Mouse (Mus musculus) heart, embryonic 15.5 days (tissue): ENCODE data around the gene Defb48. TPM values are rescaled to one million over a fixed set of nuclear protein-coding genes. Genes with fewer than 3 reads are reported as not detected.

Source experiments
- ATAC-seq: fragments of 200-750 bp; cut with Nextera tagmentation; replicated peaks from 2 replicates; pipeline ENCODE4 v1.8.0; 2017; ENCODE audit warnings: low read depth, moderate TSS enrichment; ENCODE audit not compliant: insufficient number of reproducible peaks, insufficient read depth, low FRiP score
- H3K27ac ChIP-seq: fragments of 300-500 bp; sonication (generic); 2 replicates; pipeline ENCODE4 v1.5.1; 2015; ENCODE audit warnings: mild to moderate bottlenecking, inconsistent platforms
- H3K27me3 ChIP-seq: fragments of 300-500 bp; sonication (generic); 2 replicates; pipeline ENCODE4 v1.6.1; 2015; ENCODE audit warnings: inconsistent platforms
- H3K36me3 ChIP-seq: fragments of 300-500 bp; sonication (generic); 2 replicates; pipeline ENCODE4 v1.6.1; 2015; ENCODE audit warnings: mild to moderate bottlenecking, inconsistent platforms
- H3K4me1 ChIP-seq: fragments of 300-500 bp; sonication (generic); replicated peaks from 2 replicates; pipeline ENCODE4 v1.6.1; 2015; ENCODE audit warnings: inconsistent platforms
- H3K4me2 ChIP-seq: fragments of 300-500 bp; sonication (generic); 2 replicates; pipeline ENCODE4 v1.6.1; 2015; ENCODE audit warnings: inconsistent platforms, mild to moderate bottlenecking, moderate library complexity
- H3K4me3 ChIP-seq: fragments of 300-500 bp; sonication (generic); 2 replicates; pipeline ENCODE4 v1.5.1; 2015; ENCODE audit warnings: mild to moderate bottlenecking, inconsistent platforms
- H3K9ac ChIP-seq: fragments of 300-500 bp; sonication (generic); 2 replicates; pipeline ENCODE4 v1.6.1; 2015; ENCODE audit warnings: mild to moderate bottlenecking, inconsistent platforms
- H3K9me3 ChIP-seq: fragments of 300-500 bp; sonication (generic); replicated peaks from 2 replicates; pipeline ENCODE4 v1.6.1; 2016; ENCODE audit warnings: inconsistent platforms
- WGBS: fragments of 180-500 bp; shearing (Covaris S2); methylation state at CpG from one replicate; pipeline ENCODE4 v1.1.7; 2015; ENCODE audit warnings: mixed read lengths; 5-methylcytosine and 5-hydroxymethylcytosine counted together
- polyA plus RNA-seq: library from polyadenylated mRNA; unstranded; fragments of >200 nt; fragmentation: Nextera tagmentation; extraction: Ambion mirVana; gene quantifications from 2 replicates; pipeline ENCODE4 v1.2.1, GENCODE M21; 2015

Defb48 gene
- polyA plus RNA-seq, 1 experiment from 2014 or later, result not detected

DNA sequence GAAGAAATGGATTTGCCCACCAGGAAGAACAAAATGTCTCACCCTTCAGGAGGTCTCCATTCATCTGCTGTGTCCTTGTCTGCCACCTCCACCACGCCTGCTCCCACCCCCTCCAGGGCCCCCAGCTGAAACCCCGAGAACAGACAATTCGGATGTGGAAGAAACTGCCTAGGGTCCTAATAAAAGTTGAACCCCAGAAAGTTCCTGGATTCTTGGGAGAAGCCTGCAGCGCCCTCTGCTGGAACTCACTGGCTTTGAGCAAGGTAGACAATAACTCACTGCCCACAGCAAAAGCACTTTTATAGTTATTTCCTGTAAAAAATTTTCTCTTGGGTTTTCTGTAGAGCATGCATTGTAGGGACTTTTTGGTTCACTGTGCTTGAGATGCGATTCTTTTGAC lies 9.3 kb downstream of the Defb48 start:
- no peak overlapping the region for H3K9ac ChIP-seq
- H3K4me3 ChIP-seq, result no peak overlapping the region
- H3K4me1 ChIP-seq, result no peaks in the 10 kb centered on the region
- H3K27ac ChIP-seq, result no peak overlapping the region
- no peaks in the 10 kb centered on the region for H3K27me3 ChIP-seq
- H3K4me2 ChIP-seq, result no peak overlapping the region
- ATAC-seq, result no peak
- H3K9me3 ChIP-seq, result no peaks in the 10 kb centered on the region
- WGBS, result 14% methylated on average over 5 of the region's 5 CpGs
- no peaks in the 10 kb centered on the region for H3K36me3 ChIP-seq

DNA sequence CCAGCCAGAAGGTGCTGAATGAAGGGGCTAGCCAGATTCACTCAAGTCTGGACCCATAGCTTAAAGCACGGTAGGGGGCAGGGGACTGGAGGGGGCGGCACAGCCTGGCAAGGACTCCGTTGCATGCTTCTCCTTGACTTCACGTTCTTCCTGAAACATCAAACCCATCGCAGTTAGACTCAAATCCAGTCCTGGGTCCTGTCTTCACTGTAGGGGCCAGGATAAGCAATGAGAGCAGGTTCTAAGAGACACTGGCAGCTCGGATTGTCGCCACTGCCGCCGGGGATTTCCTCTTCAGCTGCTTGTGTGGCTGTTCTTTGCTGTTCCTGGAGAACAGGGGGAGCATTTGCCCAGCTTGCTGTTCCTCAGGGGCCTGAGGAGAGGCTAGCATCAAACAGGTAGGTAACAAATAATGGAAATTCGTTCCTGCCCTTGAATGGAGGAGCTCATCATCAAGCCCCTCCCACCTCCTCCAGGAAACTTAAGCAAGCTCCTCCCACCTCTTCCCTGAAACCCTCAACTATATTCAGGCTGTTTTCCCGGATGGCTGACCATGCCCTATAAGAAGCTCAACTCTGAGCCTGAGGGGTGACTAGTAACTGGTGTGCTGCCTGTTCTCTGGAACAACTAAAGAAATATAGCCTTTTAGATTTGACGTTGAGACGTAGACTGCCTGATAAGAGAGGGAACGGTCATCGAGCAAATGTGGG lies 18.3 kb downstream of the Defb48 start:
- H3K36me3 ChIP-seq, result no peaks in the 10 kb centered on the region
- H3K4me1 ChIP-seq, result peaks cover 13% of the 10 kb centered on the region
- H3K27ac ChIP-seq, result no peak overlapping the region
- peak overlapping the region; percentile 56 for H3K4me2 ChIP-seq
- 16% methylated on average over 15 of the region's 15 CpGs for WGBS
- no peak; the same call in 1 of the 2 replicates for ATAC-seq
- no peaks in the 10 kb centered on the region for H3K27me3 ChIP-seq
- H3K4me3 ChIP-seq, result peak overlapping the region; percentile 37
- no peaks in the 10 kb centered on the region for H3K9me3 ChIP-seq
- H3K9ac ChIP-seq, result 0 out of 2 replicates have a peak overlapping the region, but pooled peaks have one; percentile 34

DNA sequence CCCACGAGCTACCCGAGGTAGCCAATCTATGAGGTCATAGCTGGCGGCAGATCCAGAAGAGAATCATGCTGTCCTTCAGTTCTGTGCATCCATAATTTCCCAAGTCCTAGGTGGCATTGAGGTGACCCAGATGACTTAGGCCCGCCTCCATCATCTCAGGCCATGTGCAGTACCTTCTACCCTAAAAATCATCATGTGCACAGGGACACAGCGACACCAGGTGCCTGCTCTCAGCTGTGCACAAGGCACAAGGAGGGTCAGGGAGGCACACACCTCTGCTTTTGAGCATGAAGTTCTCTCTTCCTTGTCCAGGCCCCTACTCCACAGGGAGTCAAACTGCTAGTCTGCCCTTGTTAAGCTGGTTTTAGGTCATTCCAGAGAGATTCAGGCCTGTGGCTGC lies 19.0 kb downstream of the Defb48 start:
- H3K4me1 ChIP-seq, result peaks cover 13% of the 10 kb centered on the region
- ATAC-seq, result peak; percentile 28; the same call in 1 of the 2 replicates
- H3K4me3 ChIP-seq, result peak overlapping the region; percentile 37; the same call in 1 of the 2 replicates
- H3K9ac ChIP-seq, result 0 out of 2 replicates have a peak overlapping the region, but pooled peaks have one; percentile 34
- peak overlapping the region; percentile 56 for H3K4me2 ChIP-seq
- no peaks in the 10 kb centered on the region for H3K9me3 ChIP-seq
- H3K27ac ChIP-seq, result no peak overlapping the region
- 73% methylated on average over 5 of the region's 5 CpGs for WGBS
- peaks cover 3% of the 10 kb centered on the region; the same call in 1 of the 2 replicates for H3K36me3 ChIP-seq
- no peaks in the 10 kb centered on the region for H3K27me3 ChIP-seq

DNA sequence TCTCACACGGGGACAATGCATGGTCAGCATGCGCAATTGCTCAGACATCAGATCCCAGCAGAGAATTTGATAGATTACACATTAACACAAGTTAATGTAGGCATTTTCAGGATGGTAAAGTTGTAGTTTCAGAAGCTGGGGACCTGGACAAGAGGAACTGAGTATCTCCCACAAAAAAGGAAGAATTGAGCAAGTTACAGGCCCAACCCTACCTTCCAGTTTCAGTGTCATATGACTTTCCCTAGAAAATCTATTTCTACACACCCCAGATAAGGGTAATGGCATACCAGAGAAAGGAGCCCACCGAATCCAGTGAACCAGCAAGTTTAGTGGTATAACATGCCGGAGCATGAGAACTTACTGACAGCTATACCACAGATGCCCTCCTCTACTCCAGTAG lies 20.7 kb downstream of the Defb48 start:
- Histone ChIP-seq H3K4me3 (no peak overlapping the region), H3K9ac (no peak overlapping the region), H3K4me1 (peaks cover 13% of the 10 kb centered on the region), H3K36me3 (peaks cover 6% of the 10 kb centered on the region), H3K27me3 (no peaks in the 10 kb centered on the region), H3K27ac (no peak overlapping the region), H3K4me2 (no peak overlapping the region), H3K9me3 (no peaks in the 10 kb centered on the region; the same call in 1 of the 2 replicates)
- 78% methylated on average over 4 of the region's 4 CpGs for WGBS
- ATAC-seq, result no peak

DNA sequence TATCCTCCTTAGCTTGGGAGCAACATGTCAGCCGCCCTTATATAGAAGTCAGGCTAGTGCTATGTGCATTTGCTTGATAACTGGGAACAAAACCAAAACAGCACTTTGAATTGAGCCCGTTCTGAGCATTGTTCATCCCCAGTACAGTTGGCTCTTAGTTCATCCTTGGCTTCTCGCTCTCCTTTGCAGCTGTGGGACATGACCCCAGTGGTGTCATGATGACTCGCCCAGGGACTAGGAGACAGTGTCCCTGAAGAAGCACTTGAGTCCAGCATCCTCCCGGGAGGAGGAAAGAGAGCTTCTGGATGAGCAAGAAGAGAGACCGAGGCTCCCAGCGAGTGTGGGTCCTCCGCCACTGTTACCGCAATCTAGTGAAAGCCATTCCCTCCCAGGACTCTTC lies 28.2 kb downstream of the Defb48 start:
- H3K36me3 ChIP-seq, result peaks cover 30% of the 10 kb centered on the region
- WGBS, result 78% methylated on average over 9 of the region's 9 CpGs
- no peak overlapping the region for H3K4me2 ChIP-seq
- H3K4me3 ChIP-seq, result no peak overlapping the region
- H3K9me3 ChIP-seq, result no peaks in the 10 kb centered on the region; the same call in 1 of the 2 replicates
- H3K4me1 ChIP-seq, result no peaks in the 10 kb centered on the region; the same call in 1 of the 2 replicates
- H3K27ac ChIP-seq, result no peak overlapping the region; the same call in 1 of the 2 replicates
- ATAC-seq, result no peak
- no peaks in the 10 kb centered on the region for H3K27me3 ChIP-seq
- H3K9ac ChIP-seq, result no peak overlapping the region

DNA sequence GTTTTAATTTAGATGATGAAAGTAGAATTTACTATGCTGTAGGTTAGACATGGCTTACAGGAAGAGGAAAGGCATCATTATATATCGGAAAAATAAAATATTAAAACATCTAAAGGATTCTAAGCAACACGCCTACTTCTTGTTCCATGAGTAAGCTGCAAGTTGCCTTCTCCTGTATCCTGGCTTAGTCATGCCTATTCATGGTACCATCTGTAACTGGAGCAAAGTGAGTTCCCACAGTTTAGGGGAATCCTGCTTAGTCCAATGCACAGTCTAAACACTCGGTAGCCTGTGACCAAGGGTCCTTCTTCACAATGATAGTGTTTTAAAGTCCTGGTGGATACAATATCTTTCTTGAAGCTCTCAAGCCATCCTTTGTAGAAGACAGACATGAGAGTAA lies 37.5 kb downstream of the Defb48 start:
- Histone ChIP-seq H3K4me3 (no peak overlapping the region), H3K36me3 (peaks cover 20% of the 10 kb centered on the region), H3K9me3 (no peaks in the 10 kb centered on the region), H3K9ac (no peak overlapping the region), H3K27ac (no peak overlapping the region), H3K4me2 (no peak overlapping the region), H3K27me3 (no peaks in the 10 kb centered on the region), H3K4me1 (no peaks in the 10 kb centered on the region)
- ATAC-seq, result no peak
- WGBS, result 89% methylated on average over 3 of the region's 3 CpGs

DNA sequence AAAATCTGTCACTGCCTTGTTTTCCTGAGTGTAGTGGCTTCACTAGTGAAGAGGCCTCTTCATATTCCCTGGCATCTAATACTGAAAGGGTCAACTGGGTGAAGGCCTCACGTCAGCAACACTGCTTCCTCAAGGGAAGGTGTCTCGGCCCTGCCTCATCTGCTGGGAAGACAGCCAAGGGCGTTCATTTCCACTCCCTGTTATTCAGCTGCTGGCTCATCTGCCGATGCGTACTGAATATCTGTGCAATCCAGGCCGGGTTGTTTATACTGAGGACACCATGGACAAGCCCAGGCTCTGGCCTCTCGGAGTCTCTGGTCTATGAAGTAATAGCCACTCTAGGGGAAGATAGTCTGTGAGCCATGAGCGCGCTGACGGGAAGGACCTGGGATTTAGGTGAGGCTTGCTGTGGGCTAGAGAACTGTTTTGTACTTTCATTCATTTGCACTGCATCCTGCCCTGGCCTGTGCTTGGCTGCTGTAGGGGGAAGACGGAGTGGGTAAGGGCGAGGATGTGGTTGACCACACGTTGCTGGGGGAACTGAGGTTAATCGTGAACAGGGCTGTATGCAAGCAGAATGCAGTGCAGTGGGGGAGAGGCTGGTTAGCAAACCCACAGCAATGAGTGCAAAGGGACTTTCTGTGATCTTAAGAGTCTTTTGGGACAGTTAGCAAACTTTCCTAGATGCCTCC lies 43.8 kb downstream of the Defb48 start:
- H3K36me3 ChIP-seq, result peaks cover 21% of the 10 kb centered on the region
- no peak overlapping the region for H3K4me3 ChIP-seq
- H3K4me1 ChIP-seq, result peaks cover 2% of the 10 kb centered on the region; the same call in 1 of the 2 replicates
- ATAC-seq, result no peak; the same call in 1 of the 2 replicates
- H3K27me3 ChIP-seq, result no peaks in the 10 kb centered on the region
- H3K27ac ChIP-seq, result no peak overlapping the region
- H3K9me3 ChIP-seq, result no peaks in the 10 kb centered on the region
- no peak overlapping the region for H3K9ac ChIP-seq
- no peak overlapping the region for H3K4me2 ChIP-seq
- WGBS, result 60% methylated on average over 14 of the region's 14 CpGs

DNA sequence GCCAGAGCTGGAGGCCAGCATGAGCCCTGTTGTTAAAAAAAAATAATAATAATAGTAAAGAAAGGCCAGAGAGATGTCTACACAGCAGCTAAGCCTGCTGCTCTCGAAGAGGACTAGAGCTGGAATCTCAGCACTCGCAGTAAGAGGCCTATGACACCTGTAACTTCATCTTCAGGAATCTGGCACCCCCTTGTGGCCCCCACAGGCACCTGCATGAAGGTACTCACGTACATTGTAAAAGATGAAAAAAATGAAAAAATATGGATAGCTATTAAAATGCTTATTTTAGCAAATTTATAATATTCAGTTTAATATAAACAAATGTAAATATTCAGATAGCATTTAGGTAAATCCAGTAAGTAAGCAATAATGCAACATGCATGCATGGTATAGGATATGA lies 44.9 kb downstream of the Defb48 start:
- Histone ChIP-seq H3K4me2 (no peak overlapping the region), H3K27me3 (no peaks in the 10 kb centered on the region), H3K9ac (no peak overlapping the region), H3K9me3 (no peaks in the 10 kb centered on the region), H3K4me1 (peaks cover 2% of the 10 kb centered on the region; the same call in 1 of the 2 replicates), H3K36me3 (peaks cover 12% of the 10 kb centered on the region), H3K27ac (no peak overlapping the region), H3K4me3 (no peak overlapping the region)
- 93% methylated on average over 3 of the region's 3 CpGs for WGBS
- no peak for ATAC-seq

DNA sequence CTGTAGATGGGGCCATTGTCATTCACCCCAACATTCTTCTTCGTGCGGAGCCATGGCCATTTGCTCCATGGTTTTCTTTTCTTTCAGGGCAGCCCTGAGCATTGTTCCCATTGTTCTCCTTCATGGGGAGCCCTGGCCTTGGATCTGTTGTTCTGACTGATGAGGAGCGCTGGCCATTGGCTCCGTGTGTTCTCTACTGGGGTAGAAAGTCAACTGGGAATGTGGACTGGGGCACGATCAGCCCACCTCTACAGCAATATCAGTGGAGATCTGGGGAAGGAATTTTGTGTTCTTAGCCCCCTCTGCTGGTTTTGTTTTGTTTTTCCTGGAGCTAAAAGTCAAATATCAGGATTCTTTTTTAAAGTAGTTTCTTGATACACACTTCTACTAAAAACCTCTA lies 46.6 kb downstream of the Defb48 start:
- H3K9me3 ChIP-seq, result no peaks in the 10 kb centered on the region
- no peaks in the 10 kb centered on the region for H3K27me3 ChIP-seq
- no peak overlapping the region for H3K9ac ChIP-seq
- no peak overlapping the region for H3K27ac ChIP-seq
- peaks cover 2% of the 10 kb centered on the region; the same call in 1 of the 2 replicates for H3K4me1 ChIP-seq
- H3K36me3 ChIP-seq, result peaks cover 10% of the 10 kb centered on the region
- no peak overlapping the region for H3K4me3 ChIP-seq
- 76% methylated on average over 5 of the region's 5 CpGs for WGBS
- no peak overlapping the region for H3K4me2 ChIP-seq
- no peak for ATAC-seq

DNA sequence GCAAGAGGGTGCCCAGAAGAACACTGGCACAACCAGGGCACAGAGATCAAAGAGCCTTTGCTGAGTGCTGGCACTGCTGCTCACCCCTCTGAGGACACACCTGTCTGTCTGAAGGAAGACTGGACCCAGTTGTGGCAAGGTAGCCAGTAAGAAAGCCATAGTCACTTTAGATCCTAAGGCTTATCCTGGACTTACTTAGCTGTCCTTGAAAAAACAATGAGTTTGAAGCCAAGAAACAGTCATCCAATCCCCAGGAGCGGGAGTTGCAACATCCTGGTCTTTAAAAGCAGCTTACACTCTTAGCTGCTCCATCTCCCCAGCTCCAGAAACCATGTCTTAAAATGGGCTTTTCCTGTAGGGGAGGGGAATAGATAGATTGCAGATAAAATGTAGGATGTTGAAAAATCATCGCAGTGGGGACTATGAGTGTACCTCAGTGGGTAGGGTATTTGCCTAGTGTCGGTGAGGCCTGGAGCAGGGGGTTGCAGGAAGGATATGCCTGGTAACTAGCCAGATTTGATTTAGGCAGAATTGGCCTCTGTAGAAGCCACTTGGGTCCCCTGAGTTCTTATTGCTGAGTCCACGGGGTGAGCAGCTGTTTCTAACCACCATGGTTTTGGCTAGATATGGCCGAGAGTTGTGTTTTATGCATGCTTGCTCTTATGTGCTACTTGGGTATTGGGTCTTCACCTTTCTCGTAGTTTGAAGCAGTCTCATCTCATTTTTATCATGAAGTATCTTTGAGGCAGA lies 47.5 kb downstream of the Defb48 start:
- peaks cover 2% of the 10 kb centered on the region; the same call in 1 of the 2 replicates for H3K4me1 ChIP-seq
- no peak overlapping the region for H3K4me2 ChIP-seq
- peaks cover 10% of the 10 kb centered on the region for H3K36me3 ChIP-seq
- no peak for ATAC-seq
- no peak overlapping the region for H3K9ac ChIP-seq
- H3K27me3 ChIP-seq, result no peaks in the 10 kb centered on the region
- no peaks in the 10 kb centered on the region for H3K9me3 ChIP-seq
- no peak overlapping the region for H3K27ac ChIP-seq
- H3K4me3 ChIP-seq, result no peak overlapping the region
- WGBS, result 78% methylated on average over 6 of the region's 6 CpGs

DNA sequence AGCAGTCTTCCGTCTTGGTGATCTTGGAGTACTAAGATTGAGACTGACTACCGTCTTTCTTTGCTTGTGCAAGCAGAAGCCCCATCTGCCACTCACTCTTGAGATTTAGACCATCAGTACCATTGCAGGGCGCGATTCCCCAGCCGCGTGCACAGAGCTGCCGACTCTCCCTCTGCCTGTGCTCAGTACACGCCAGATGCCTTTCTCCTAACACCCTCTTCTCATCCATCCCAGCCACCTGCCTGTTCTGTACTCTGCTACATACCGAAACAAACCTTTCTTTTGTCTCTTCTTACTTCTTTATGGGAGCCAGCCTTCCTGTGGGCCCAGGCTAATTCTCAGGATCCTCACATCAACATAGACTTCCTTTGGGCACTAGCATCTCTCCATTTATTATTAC lies 48.9 kb downstream of the Defb48 start:
- no peaks in the 10 kb centered on the region for H3K27me3 ChIP-seq
- no peaks in the 10 kb centered on the region for H3K9me3 ChIP-seq
- ATAC-seq, result no peak
- H3K4me1 ChIP-seq, result peaks cover 2% of the 10 kb centered on the region; the same call in 1 of the 2 replicates
- H3K4me3 ChIP-seq, result no peak overlapping the region
- no peak overlapping the region for H3K27ac ChIP-seq
- H3K36me3 ChIP-seq, result peaks cover 10% of the 10 kb centered on the region
- H3K4me2 ChIP-seq, result no peak overlapping the region
- no peak overlapping the region for H3K9ac ChIP-seq
- 75% methylated on average over 9 of the region's 9 CpGs for WGBS
